Mouse (Mus musculus): ENCODE data around the gene Hsd11b1. TPM values are rescaled to one million over a fixed set of nuclear protein-coding genes. Genes with fewer than 3 reads are reported as not detected.
"Not testable (repeated sequence)": the region's sequence is repeated elsewhere in the genome, so short reads cannot be mapped to it uniquely, and the experiment has no call there.

The Hsd11b1 gene
- polyA plus RNA-seq, 1 experiment from 2014 or later: 0.09 TPM

- Histone ChIP-seq H3K9me3 (replicated peaks) (no peaks in the 10 kb centered on the region), H3K4me1 (no peaks in the 10 kb centered on the region), H3K36me3 (no peaks in the 10 kb centered on the region), H3K27me3 (ENCODE audit: low read depth, poor library complexity, severe bottlenecking) (no peaks in the 10 kb centered on the region), H3K27ac (replicated peaks) (no peak overlapping the region), H3K4me3 (no peak overlapping the region)
- no peak for DNase-seq (ENCODE audit: low spot score)
- 83% methylated on average over 3 of the region's 3 CpGs for WGBS
Observed at GRCm38 (mm10) chr1:193293926-193294325, 30.1 kb upstream of the Hsd11b1 start.

GRCm38 (mm10) chr1:193293039-193293438, 29.2 kb upstream of the Hsd11b1 start:
- no peaks in the 10 kb centered on the region for H3K9me3 ChIP-seq (replicated peaks)
- WGBS: 66% methylated on average over 2 of the region's 2 CpGs

GRCm38 (mm10) chr1:193290686-193291085, 26.8 kb upstream of the Hsd11b1 start:
- Histone ChIP-seq H3K9me3 (replicated peaks) (no peaks in the 10 kb centered on the region), H3K27me3 (ENCODE audit: low read depth, poor library complexity, severe bottlenecking) (no peaks in the 10 kb centered on the region), H3K4me1 (no peaks in the 10 kb centered on the region), H3K4me3 (no peak overlapping the region), H3K27ac (replicated peaks) (no peak overlapping the region), H3K36me3 (no peaks in the 10 kb centered on the region)
- no peak for DNase-seq (ENCODE audit: low spot score)

More at GRCm38 (mm10) chr1:193293039-193293438, 29.2 kb upstream of the Hsd11b1 start:
- no peaks in the 10 kb centered on the region for H3K4me1 ChIP-seq
- H3K27me3 ChIP-seq (ENCODE audit: low read depth, poor library complexity, severe bottlenecking): no peaks in the 10 kb centered on the region
- H3K36me3 ChIP-seq: no peaks in the 10 kb centered on the region
- DNase-seq (ENCODE audit: low spot score): no peak
- no peak overlapping the region for H3K4me3 ChIP-seq
- H3K27ac ChIP-seq (replicated peaks): no peak overlapping the region

GRCm38 (mm10) chr1:193289914-193290313, 26.0 kb upstream of the Hsd11b1 start:
- WGBS: 93% methylated on average over 5 of the region's 5 CpGs
- Histone ChIP-seq H3K27me3 (ENCODE audit: low read depth, poor library complexity, severe bottlenecking) (no peaks in the 10 kb centered on the region), H3K27ac (replicated peaks) (no peak overlapping the region), H3K4me3 (no peak overlapping the region), H3K4me1 (no peaks in the 10 kb centered on the region), H3K9me3 (replicated peaks) (no peaks in the 10 kb centered on the region), H3K36me3 (no peaks in the 10 kb centered on the region)
- DNase-seq (ENCODE audit: low spot score): no peak

GRCm38 (mm10) chr1:193289076-193289475, 25.2 kb upstream of the Hsd11b1 start:
- Histone ChIP-seq H3K27ac (replicated peaks) (no peak overlapping the region), H3K36me3 (no peaks in the 10 kb centered on the region), H3K27me3 (ENCODE audit: low read depth, poor library complexity, severe bottlenecking) (no peaks in the 10 kb centered on the region), H3K9me3 (replicated peaks) (no peaks in the 10 kb centered on the region), H3K4me1 (no peaks in the 10 kb centered on the region), H3K4me3 (no peak overlapping the region)
- WGBS: 97% methylated on average over 3 of the region's 3 CpGs
- no peak for DNase-seq (ENCODE audit: low spot score)

GRCm38 (mm10) chr1:193287578-193287977, 23.7 kb upstream of the Hsd11b1 start:
- Histone ChIP-seq H3K27me3 (ENCODE audit: low read depth, poor library complexity, severe bottlenecking) (no peaks in the 10 kb centered on the region), H3K27ac (replicated peaks) (no peak overlapping the region), H3K9me3 (replicated peaks) (no peaks in the 10 kb centered on the region), H3K4me1 (no peaks in the 10 kb centered on the region), H3K4me3 (no peak overlapping the region), H3K36me3 (no peaks in the 10 kb centered on the region)
- DNase-seq (ENCODE audit: low spot score): no peak
- WGBS: 87% methylated on average over 2 of the region's 2 CpGs

GRCm38 (mm10) chr1:193285766-193286325, 22.0 kb upstream of the Hsd11b1 start:
- not testable (repeated sequence) for H3K4me3 ChIP-seq; H3K27ac ChIP-seq (replicated peaks); H3K4me1 ChIP-seq; H3K36me3 ChIP-seq; DNase-seq (ENCODE audit: low spot score); H3K27me3 ChIP-seq (ENCODE audit: low read depth, poor library complexity, severe bottlenecking); H3K9me3 ChIP-seq (replicated peaks)
- WGBS: 92% methylated on average over 3 of the region's 3 CpGs

GRCm38 (mm10) chr1:193284228-193284779, 20.4 kb upstream of the Hsd11b1 start:
- 92% methylated on average over 7 of the region's 7 CpGs for WGBS
- Histone ChIP-seq H3K9me3 (replicated peaks) (no peaks in the 10 kb centered on the region), H3K4me3 (no peak overlapping the region), H3K27ac (replicated peaks) (no peak overlapping the region), H3K27me3 (ENCODE audit: low read depth, poor library complexity, severe bottlenecking) (no peaks in the 10 kb centered on the region), H3K36me3 (no peaks in the 10 kb centered on the region), H3K4me1 (no peaks in the 10 kb centered on the region)
- DNase-seq (ENCODE audit: low spot score): no peak

GRCm38 (mm10) chr1:193281344-193281743, 17.5 kb upstream of the Hsd11b1 start:
- Histone ChIP-seq H3K27ac (replicated peaks) (no peak overlapping the region), H3K9me3 (replicated peaks) (no peaks in the 10 kb centered on the region), H3K4me3 (no peak overlapping the region), H3K36me3 (no peaks in the 10 kb centered on the region), H3K4me1 (0 out of 2 replicates have a peak, but pooled peaks cover 4% of the 10 kb centered on the region), H3K27me3 (ENCODE audit: low read depth, poor library complexity, severe bottlenecking) (no peaks in the 10 kb centered on the region)
- 77% methylated on average over 2 of the region's 2 CpGs for WGBS
- no peak for DNase-seq (ENCODE audit: low spot score)

- no peak for DNase-seq (ENCODE audit: low spot score)
- no peaks in the 10 kb centered on the region for H3K36me3 ChIP-seq
- 80% methylated on average over 4 of the region's 4 CpGs for WGBS
- no peak overlapping the region for H3K4me3 ChIP-seq
- no peaks in the 10 kb centered on the region for H3K9me3 ChIP-seq (replicated peaks)
- 0 out of 2 replicates have a peak, but pooled peaks cover 4% of the 10 kb centered on the region for H3K4me1 ChIP-seq
- H3K27ac ChIP-seq (replicated peaks): no peak overlapping the region
- H3K27me3 ChIP-seq (ENCODE audit: low read depth, poor library complexity, severe bottlenecking): no peaks in the 10 kb centered on the region
Observed at GRCm38 (mm10) chr1:193279492-193279891, 15.6 kb upstream of the Hsd11b1 start.

GRCm38 (mm10) chr1:193278414-193279045, 14.7 kb upstream of the Hsd11b1 start:
- 48% methylated on average over 6 of the region's 6 CpGs for WGBS

GRCm38 (mm10) chr1:193274407-193275071, 10.7 kb upstream of the Hsd11b1 start:
- DNase-seq (ENCODE audit: low spot score): no peak
- 83% methylated on average over 8 of the region's 8 CpGs for WGBS
- no peaks in the 10 kb centered on the region; the same call in 1 of the 2 replicates for H3K27me3 ChIP-seq (ENCODE audit: low read depth, poor library complexity, severe bottlenecking)
- no peaks in the 10 kb centered on the region for H3K9me3 ChIP-seq (replicated peaks)
- no peak overlapping the region for H3K27ac ChIP-seq (replicated peaks)
- H3K36me3 ChIP-seq: no peaks in the 10 kb centered on the region
- peaks cover 37% of the 10 kb centered on the region for H3K4me1 ChIP-seq
- H3K4me3 ChIP-seq: no peak overlapping the region

More at GRCm38 (mm10) chr1:193278414-193279045, 14.7 kb upstream of the Hsd11b1 start:
- Histone ChIP-seq H3K9me3 (replicated peaks) (no peaks in the 10 kb centered on the region), H3K4me1 (peaks cover 10% of the 10 kb centered on the region), H3K36me3 (no peaks in the 10 kb centered on the region), H3K27ac (replicated peaks) (no peak overlapping the region), H3K4me3 (no peak overlapping the region), H3K27me3 (ENCODE audit: low read depth, poor library complexity, severe bottlenecking) (no peaks in the 10 kb centered on the region)
- DNase-seq (ENCODE audit: low spot score): no peak

All from midbrain, embryonic 10.5 days (tissue).